Mouse (Mus musculus): ENCODE measurements around the gene Cypt4. TPM values are rescaled to one million over a fixed set of nuclear protein-coding genes. Genes with fewer than 3 reads are reported as not detected.
"Not testable (repeated sequence)": the region's sequence is repeated elsewhere in the genome, so short reads cannot be mapped to it uniquely, and the experiment has no call there.

The Cypt4 gene
- polyA plus RNA-seq (2011; ENCODE audit: insufficient read depth, insufficient read length, low replicate concordance, missing spikeins) = not detected in 2 replicates

DNA sequence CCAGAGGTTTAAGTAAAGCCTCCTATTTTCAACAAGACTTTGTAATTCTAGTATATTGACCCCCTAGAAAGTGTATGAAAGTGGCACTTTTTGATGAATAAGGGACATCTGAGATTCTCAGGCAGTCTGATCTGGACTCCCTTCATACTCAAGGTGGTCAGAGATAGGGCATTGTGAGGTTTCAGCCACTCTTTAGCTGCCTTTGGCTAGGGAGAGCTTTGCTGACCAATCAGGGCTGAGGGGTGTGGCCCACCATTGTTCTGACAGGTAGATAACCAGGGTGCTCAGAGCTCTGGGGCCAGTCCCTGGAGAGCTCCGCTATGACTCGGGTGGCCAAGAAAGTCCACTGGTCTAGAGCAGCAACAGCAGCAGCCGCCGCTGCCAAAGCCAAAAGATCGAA is at the start of gene Cypt4:
Cypt4 (plus strand) TSS at position 301 of the 400 bp plus-strand sequence.
- H3K4me1 ChIP-seq (ENCODE audit: control insufficient read depth, insufficient read depth, low read length) = no peaks in the 10 kb centered on the region
- WGBS = 85% methylated on average over 5 of the region's 5 CpGs
- no peak within 1 kb of the TSS for H3K27ac ChIP-seq (ENCODE audit: control insufficient read depth, insufficient read depth, low read depth, low read length, poor library complexity)
- TF ChIP-seq CTCF (IDR thresholded peaks at IDR 0.05; ENCODE audit: control insufficient read depth, insufficient read depth, low read length) (no peak), POLR2A (IDR thresholded peaks at IDR 0.05; ENCODE audit: borderline replicate concordance, control insufficient read depth, low read depth, low read length) (no peak)
- no peak within 1 kb of the TSS for H3K4me3 ChIP-seq (replicated peaks; ENCODE audit: control insufficient read depth, low read depth, low read length)

DNA sequence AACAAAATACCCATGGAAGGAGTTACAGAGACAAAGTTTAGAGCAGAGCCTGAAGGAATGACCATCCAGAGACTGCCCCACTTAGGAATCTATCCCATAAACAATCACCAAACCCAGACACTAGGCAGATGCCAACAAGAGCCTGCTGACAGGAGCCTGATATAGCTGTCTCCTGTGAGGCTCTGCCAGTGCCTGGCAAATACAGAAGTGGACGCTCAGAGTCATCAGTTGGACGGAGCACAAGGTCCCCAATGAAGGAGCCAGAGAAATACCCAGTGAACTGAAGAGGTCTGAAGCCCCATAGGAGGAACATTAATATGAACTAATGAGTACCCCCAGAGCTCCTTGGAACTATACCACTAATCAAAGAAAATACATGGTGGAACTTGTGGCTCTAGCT is 12.3 kb downstream of the Cypt4 start:
- not testable (repeated sequence) for H3K4me1 ChIP-seq (ENCODE audit: control insufficient read depth, insufficient read depth, low read length); H3K4me3 ChIP-seq (replicated peaks; ENCODE audit: control insufficient read depth, low read depth, low read length); H3K27ac ChIP-seq (ENCODE audit: control insufficient read depth, insufficient read depth, low read depth, low read length, poor library complexity)
- WGBS = 73% methylated on average over 2 of the region's 2 CpGs

Other genes starting within 250 kb of the Cypt4 start
- 16.9 and 17.0 TPM in 2 replicates for gene Dpy19l1, start 122.1 kb upstream of the Cypt4 start, polyA plus RNA-seq (2011; ENCODE audit: insufficient read depth, insufficient read length, low replicate concordance, missing spikeins)
- not detected in 2 replicates for gene Dpy19l2, start 71.1 kb downstream of the Cypt4 start, polyA plus RNA-seq (2011; ENCODE audit: insufficient read depth, insufficient read length, low replicate concordance, missing spikeins)
- gene Tbx20, start 149.1 kb downstream of the Cypt4 start, polyA plus RNA-seq (2011; ENCODE audit: insufficient read depth, insufficient read length, low replicate concordance, missing spikeins) = not detected in 2 replicates